Mouse (Mus musculus): ENCODE data around the gene Spred1. TPM values are rescaled to one million over a fixed set of nuclear protein-coding genes. Genes with fewer than 3 reads are reported as not detected.

Gene Spred1
- polyA plus RNA-seq, 1 experiment from 2014 or later: 5.8 TPM

DNA sequence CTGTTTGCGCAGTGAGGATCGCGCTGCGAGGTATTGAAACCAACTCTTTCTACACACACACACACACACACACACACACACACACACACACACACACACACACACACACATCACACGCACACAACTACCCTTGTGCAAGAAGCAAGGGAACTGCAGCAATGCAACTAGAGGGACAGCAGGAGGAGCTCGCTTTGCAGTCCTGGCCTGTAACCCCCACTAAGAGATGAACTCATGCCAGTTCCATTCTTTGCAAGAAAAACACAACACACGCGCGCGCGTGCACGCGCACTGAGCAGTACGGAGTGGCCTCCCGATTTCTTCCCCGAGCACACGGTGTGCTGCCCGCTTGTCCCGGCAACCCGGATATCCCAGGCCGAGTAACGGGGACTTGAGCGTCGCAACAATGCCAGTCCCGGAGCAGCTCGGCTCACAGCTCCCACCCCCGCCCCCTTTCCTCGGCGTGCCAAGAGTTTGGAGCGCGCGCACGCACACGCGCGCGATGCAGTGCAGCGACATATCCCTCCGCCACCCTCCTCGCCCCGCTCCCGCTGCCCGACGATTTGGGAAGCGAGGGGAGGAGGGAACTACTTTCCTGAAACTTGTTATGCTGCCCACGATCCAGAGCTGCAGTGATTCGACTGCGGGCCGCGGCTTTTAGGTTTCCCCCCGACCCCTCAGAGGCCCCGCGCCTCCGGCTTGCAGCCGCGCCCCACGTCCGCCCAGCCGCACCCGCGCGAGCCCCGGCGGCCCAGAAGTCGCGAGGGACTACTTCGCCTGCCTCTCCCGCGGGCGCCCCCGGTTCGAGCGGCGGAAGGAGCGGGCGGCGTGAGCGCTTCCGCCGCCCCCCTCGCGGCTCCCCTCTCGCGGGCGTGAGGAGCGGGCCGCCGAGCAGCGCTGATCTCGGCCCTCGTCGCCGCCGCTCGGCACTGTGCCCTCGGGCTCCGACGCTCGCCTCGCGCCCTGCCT is 645 bp upstream of the Spred1 start:
- Histone ChIP-seq H3K4me1 (replicated peaks; ENCODE audit: control insufficient read depth, insufficient read depth) (no peaks in the 10 kb centered on the region), H3K36me3 (ENCODE audit: control insufficient read depth, insufficient read depth, low read length) (no peaks in the 10 kb centered on the region), H3K9me3 (ENCODE audit: control insufficient read depth, low read length) (no peaks in the 10 kb centered on the region), H3K27me3 (ENCODE audit: control insufficient read depth, insufficient read depth, low read length) (no peaks in the 10 kb centered on the region), H3K27ac (replicated peaks) (peak overlapping the region; percentile 99), H3K9ac (ENCODE audit: low read length) (peak overlapping the region; percentile 97), H3K4me2 (replicated peaks; ENCODE audit: low read depth) (peak overlapping the region; percentile 69), H3K4me3 (ENCODE audit: low read depth, low read length) (peak overlapping the region; percentile 90)
- under 1% methylated on average over 75 of the region's 101 CpGs for WGBS
- peak; percentile 84 for ATAC-seq (ENCODE audit: low FRiP score, low TSS enrichment)
- peak; percentile 92 for DNase-seq (ENCODE audit: low spot score)
- TF ChIP-seq EP300 (optimal IDR thresholded peaks at IDR 0.05): no peak
- peak; percentile 76 for TF ChIP-seq CTCF (IDR thresholded peaks at IDR 0.05; ENCODE audit: low read depth)

DNA sequence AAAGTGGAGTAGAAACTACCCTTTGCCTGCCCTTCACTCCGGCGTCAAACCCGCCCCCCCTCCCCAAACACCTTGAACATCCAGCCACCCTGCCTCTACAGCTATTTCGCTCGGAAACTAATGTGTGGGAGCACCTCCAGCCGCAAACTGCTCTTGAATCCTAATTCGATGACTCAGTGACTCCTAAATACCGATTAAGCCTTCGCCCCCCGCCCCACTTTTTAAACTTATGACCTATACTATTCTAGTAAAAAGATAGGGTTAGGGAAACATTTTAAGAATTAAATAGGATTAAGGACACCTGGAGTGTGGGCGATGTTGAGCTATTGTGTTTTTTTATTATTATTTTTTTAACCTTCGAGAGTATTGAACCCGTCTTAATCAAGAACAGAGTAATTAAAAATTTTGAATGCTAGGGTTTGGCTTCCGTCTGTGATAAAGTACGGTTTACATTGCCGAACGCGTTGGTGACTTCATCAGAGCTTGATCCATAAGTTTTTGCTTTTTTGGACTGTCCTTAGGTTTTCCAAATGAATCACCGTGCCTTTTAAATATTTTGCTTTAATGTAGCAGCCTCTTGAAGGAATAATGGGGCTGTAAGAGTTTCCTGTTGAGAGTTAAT is 921 bp downstream of the Spred1 start:
- H3K27ac ChIP-seq (replicated peaks): peak overlapping the region; percentile 99
- H3K27me3 ChIP-seq (ENCODE audit: control insufficient read depth, insufficient read depth, low read length): no peaks in the 10 kb centered on the region
- DNase-seq (ENCODE audit: low spot score) (no peak), ATAC-seq (ENCODE audit: low FRiP score, low TSS enrichment) (no peak)
- H3K36me3 ChIP-seq (ENCODE audit: control insufficient read depth, insufficient read depth, low read length): no peaks in the 10 kb centered on the region
- no peak for TF ChIP-seq CTCF (IDR thresholded peaks at IDR 0.05; ENCODE audit: low read depth)
- no peak for TF ChIP-seq EP300 (optimal IDR thresholded peaks at IDR 0.05)
- H3K4me2 ChIP-seq (replicated peaks; ENCODE audit: low read depth): peak overlapping the region; percentile 69
- WGBS: under 1% methylated on average over 19 of the region's 19 CpGs
- peak overlapping the region; percentile 90 for H3K4me3 ChIP-seq (ENCODE audit: low read depth, low read length)
- H3K4me1 ChIP-seq (replicated peaks; ENCODE audit: control insufficient read depth, insufficient read depth): no peaks in the 10 kb centered on the region
- H3K9ac ChIP-seq (ENCODE audit: low read length): peak overlapping the region; percentile 97
- no peaks in the 10 kb centered on the region for H3K9me3 ChIP-seq (ENCODE audit: control insufficient read depth, low read length)

GRCm38 (mm10) chr2:117122701-117123337 is 1.6 kb downstream of the Spred1 start:
- 1% methylated on average over 17 of the region's 17 CpGs for WGBS
- TF ChIP-seq EP300 (optimal IDR thresholded peaks at IDR 0.05): peak; percentile 38
- TF ChIP-seq CTCF (IDR thresholded peaks at IDR 0.05; ENCODE audit: low read depth): no peak
- H3K4me3 ChIP-seq (ENCODE audit: low read depth, low read length): peak overlapping the region; percentile 90
- H3K4me1 ChIP-seq (replicated peaks; ENCODE audit: control insufficient read depth, insufficient read depth): no peaks in the 10 kb centered on the region
- H3K36me3 ChIP-seq (ENCODE audit: control insufficient read depth, insufficient read depth, low read length): no peaks in the 10 kb centered on the region
- ATAC-seq (ENCODE audit: low FRiP score, low TSS enrichment) (peak; percentile 62), DNase-seq (ENCODE audit: low spot score) (peak; percentile 70)
- no peaks in the 10 kb centered on the region for H3K9me3 ChIP-seq (ENCODE audit: control insufficient read depth, low read length)
- no peaks in the 10 kb centered on the region for H3K27me3 ChIP-seq (ENCODE audit: control insufficient read depth, insufficient read depth, low read length)
- H3K27ac ChIP-seq (replicated peaks): peak overlapping the region; percentile 30; the same call in 1 of the 2 replicates
- H3K9ac ChIP-seq (ENCODE audit: low read length): peak overlapping the region; percentile 27; the same call in 1 of the 2 replicates
- H3K4me2 ChIP-seq (replicated peaks; ENCODE audit: low read depth): peak overlapping the region; percentile 69

GRCm38 (mm10) chr2:117123701-117124100 is 2.5 kb downstream of the Spred1 start:
- H3K9me3 ChIP-seq (ENCODE audit: control insufficient read depth, low read length): no peaks in the 10 kb centered on the region
- 18% methylated on average over 3 of the region's 3 CpGs for WGBS
- no peak overlapping the region for H3K9ac ChIP-seq (ENCODE audit: low read length)
- no peak overlapping the region for H3K27ac ChIP-seq (replicated peaks)
- H3K4me3 ChIP-seq (ENCODE audit: low read depth, low read length): peak overlapping the region; percentile 90
- DNase-seq (ENCODE audit: low spot score): no peak
- no peak for ATAC-seq (ENCODE audit: low FRiP score, low TSS enrichment)
- TF ChIP-seq EP300 (optimal IDR thresholded peaks at IDR 0.05) (no peak), CTCF (IDR thresholded peaks at IDR 0.05; ENCODE audit: low read depth) (no peak)
- no peaks in the 10 kb centered on the region for H3K4me1 ChIP-seq (replicated peaks; ENCODE audit: control insufficient read depth, insufficient read depth)
- H3K27me3 ChIP-seq (ENCODE audit: control insufficient read depth, insufficient read depth, low read length): no peaks in the 10 kb centered on the region
- no peaks in the 10 kb centered on the region for H3K36me3 ChIP-seq (ENCODE audit: control insufficient read depth, insufficient read depth, low read length)
- peak overlapping the region; percentile 69 for H3K4me2 ChIP-seq (replicated peaks; ENCODE audit: low read depth)

GRCm38 (mm10) chr2:117124839-117125238 is 3.7 kb downstream of the Spred1 start:
- H3K9me3 ChIP-seq (ENCODE audit: control insufficient read depth, low read length): no peaks in the 10 kb centered on the region
- H3K4me1 ChIP-seq (replicated peaks; ENCODE audit: control insufficient read depth, insufficient read depth): no peaks in the 10 kb centered on the region
- no peak overlapping the region for H3K9ac ChIP-seq (ENCODE audit: low read length)
- H3K27me3 ChIP-seq (ENCODE audit: control insufficient read depth, insufficient read depth, low read length): no peaks in the 10 kb centered on the region
- no peak overlapping the region for H3K27ac ChIP-seq (replicated peaks)
- WGBS: 61% methylated on average over 2 of the region's 2 CpGs
- TF ChIP-seq EP300 (optimal IDR thresholded peaks at IDR 0.05) (no peak), CTCF (IDR thresholded peaks at IDR 0.05; ENCODE audit: low read depth) (no peak)
- ATAC-seq (ENCODE audit: low FRiP score, low TSS enrichment): no peak
- no peak overlapping the region for H3K4me2 ChIP-seq (replicated peaks; ENCODE audit: low read depth)
- no peaks in the 10 kb centered on the region for H3K36me3 ChIP-seq (ENCODE audit: control insufficient read depth, insufficient read depth, low read length)
- H3K4me3 ChIP-seq (ENCODE audit: low read depth, low read length): no peak overlapping the region
- DNase-seq (ENCODE audit: low spot score): no peak

Measured in stomach, postnatal 0 days (tissue).